Mouse (Mus musculus) forebrain, postnatal 0 days (tissue): ENCODE data around the gene Spata31d1d. TPM values are rescaled to one million over a fixed set of nuclear protein-coding genes. Genes with fewer than 3 reads are reported as not detected.
A peak's percentile ranks its signal among the peaks of the same experiment; 100 is the strongest.
"Not testable (repeated sequence)": the region's sequence is repeated elsewhere in the genome, so short reads cannot be mapped to it uniquely, and the experiment has no call there.

Experiments
- ATAC-seq: fragments of 200-750 bp; cut with Nextera tagmentation; 2 replicates; pipeline ENCODE4 v1.8.0; 2017; ENCODE audit warnings: mild to moderate bottlenecking, moderate library complexity
- DNase-seq: peaks from one replicate; pipeline ENCODE4 v3.0.0-alpha.2; 2015
- H3K27ac ChIP-seq: fragments of 300-500 bp; sonication (generic); 2 replicates; pipeline ENCODE4 v1.5.1; 2014; ENCODE audit warnings: low read depth, mild to moderate bottlenecking, antibody characterized with exemption, low read length, moderate library complexity, mixed read lengths
- H3K27me3 ChIP-seq: fragments of 300-500 bp; sonication (generic); 2 replicates; pipeline ENCODE4 v1.6.1; 2014; ENCODE audit warnings: mild to moderate bottlenecking, low read length, mixed read lengths; ENCODE audit not compliant: insufficient read depth
- H3K36me3 ChIP-seq: fragments of 300-500 bp; sonication (generic); 2 replicates; pipeline ENCODE4 v1.6.1; 2014; ENCODE audit warnings: mild to moderate bottlenecking, moderate library complexity; ENCODE audit not compliant: insufficient read depth
- H3K4me1 ChIP-seq: fragments of 300-500 bp; sonication (generic); 2 replicates; pipeline ENCODE4 v1.6.1; 2014; ENCODE audit warnings: antibody characterized with exemption; ENCODE audit not compliant: insufficient read depth
- H3K4me2 ChIP-seq: fragments of 300-500 bp; sonication (generic); 2 replicates; pipeline ENCODE4 v1.6.1; 2014; ENCODE audit warnings: low read depth, mild to moderate bottlenecking, moderate library complexity
- H3K4me3 ChIP-seq: fragments of 300-500 bp; sonication (generic); 2 replicates; pipeline ENCODE4 v1.5.1; 2014; ENCODE audit warnings: low read depth, low read length, mixed read lengths
- H3K9ac ChIP-seq: fragments of 300-500 bp; sonication (generic); 2 replicates; pipeline ENCODE4 v1.6.1; 2014; ENCODE audit warnings: mild to moderate bottlenecking
- H3K9me3 ChIP-seq: fragments of 300-500 bp; sonication (generic); 2 replicates; pipeline ENCODE4 v1.6.1; 2016; ENCODE audit warnings: low read length
- CTCF ChIP-seq: sonication (generic); IDR thresholded peaks from 2 replicates; pipeline ENCODE4 v1.5.1; 2016; ENCODE audit warnings: antibody characterized with exemption, control low read depth, low read depth
- WGBS: fragments of 180-500 bp; shearing (Covaris S2); extraction: QIAGEN DNeasy Blood & Tissue Kit; methylation state at CpG from one replicate; pipeline ENCODE4 v1.1.7; 2014; 5-methylcytosine and 5-hydroxymethylcytosine counted together
- polyA plus RNA-seq: library from polyadenylated mRNA; unstranded; fragments of >200 nt; fragmentation: Nextera tagmentation; extraction: Ambion mirVana; gene quantifications from 2 replicates; pipeline ENCODE4 v1.2.1, GENCODE M21; 2015
- total RNA-seq: library from RNA; depleted of rRNA; stranded (reverse); fragments of >200 nt; gene quantifications from 2 replicates; pipeline ENCODE4 v1.2.3, GENCODE M21; 2014

Gene Spata31d1d
- total and polyA plus RNA-seq, 2 experiments from 2014 or later, result not detected

DNA sequence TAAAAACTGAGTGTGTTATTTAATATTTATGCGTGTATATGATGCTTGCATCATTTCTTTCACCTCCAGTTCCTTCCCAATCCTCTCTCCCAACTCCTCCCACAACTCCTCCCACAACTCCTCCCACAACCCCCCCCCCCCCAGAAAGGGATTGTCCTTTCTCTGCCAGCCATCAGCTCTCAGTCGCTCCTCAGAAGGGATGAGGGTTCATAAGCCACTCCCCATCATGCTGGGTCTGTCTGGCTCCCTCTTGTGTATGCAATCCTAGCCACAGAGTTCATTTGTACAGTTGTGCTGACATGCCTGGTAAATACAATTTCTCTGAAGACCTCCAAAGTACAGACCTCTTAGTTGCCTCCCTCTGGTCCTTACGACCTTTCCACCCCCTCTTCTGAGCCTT, 3.6 kb upstream of the Spata31d1d start:
- Histone ChIP-seq H3K36me3 (no peaks in the 10 kb centered on the region), H3K9ac (no peak overlapping the region), H3K9me3 (no peaks in the 10 kb centered on the region), H3K4me1 (no peaks in the 10 kb centered on the region), H3K27me3 (no peaks in the 10 kb centered on the region), H3K4me2 (no peak overlapping the region), H3K27ac (no peak overlapping the region), H3K4me3 (no peak overlapping the region)
- ATAC-seq (peak; percentile 77), DNase-seq (no peak)
- TF ChIP-seq CTCF, result peak; percentile 33
- 17% methylated on average over 3 of the region's 3 CpGs for WGBS

DNA sequence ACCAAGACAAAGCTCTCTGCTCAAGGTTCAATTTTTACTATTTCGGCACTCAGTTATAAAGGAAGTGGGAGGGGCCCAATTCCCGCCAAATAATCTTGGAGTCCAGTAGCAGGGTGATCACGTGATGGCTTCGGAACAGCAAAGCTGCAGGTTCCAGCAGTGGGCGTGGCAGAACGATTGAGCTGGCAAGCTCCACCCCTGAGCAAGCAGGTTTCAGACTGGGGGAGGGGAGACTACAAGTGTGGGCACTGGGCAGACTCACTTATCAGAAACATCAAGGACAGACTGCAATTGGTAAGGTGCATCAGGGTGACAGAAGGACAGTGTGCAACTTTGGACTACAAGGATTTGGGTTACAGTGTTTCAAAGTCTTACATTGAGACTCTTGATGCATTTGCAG, 2.8 kb upstream of the Spata31d1d start:
- not testable (repeated sequence) for H3K4me3 ChIP-seq, H3K4me2 ChIP-seq, H3K9me3 ChIP-seq, H3K4me1 ChIP-seq, H3K27me3 ChIP-seq, H3K27ac ChIP-seq, DNase-seq, ATAC-seq, H3K9ac ChIP-seq, H3K36me3 ChIP-seq
- WGBS, result 33% methylated on average over 6 of the region's 6 CpGs

DNA sequence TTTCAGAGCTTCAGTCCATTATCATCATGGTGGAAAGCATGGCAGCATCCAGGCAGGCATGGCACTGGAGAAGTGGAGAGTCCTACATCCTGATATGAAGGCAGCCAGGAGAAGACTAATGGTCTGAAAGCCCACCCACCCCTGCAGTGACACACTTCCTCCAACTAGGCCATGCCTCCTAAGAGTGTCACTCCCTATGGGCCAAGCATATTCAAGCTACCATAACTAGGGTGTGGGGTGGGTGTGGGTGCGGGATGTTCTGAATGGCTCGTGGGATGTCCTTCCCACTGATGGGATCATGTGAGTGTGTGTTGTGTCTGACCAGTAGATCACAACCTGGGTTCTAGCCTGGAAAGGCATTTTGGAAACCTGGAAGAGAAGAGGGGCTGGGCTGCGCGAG, 2.4 kb upstream of the Spata31d1d start:
- no peaks in the 10 kb centered on the region for H3K36me3 ChIP-seq
- H3K27me3 ChIP-seq, result no peaks in the 10 kb centered on the region
- no peak for DNase-seq
- no peak overlapping the region for H3K9ac ChIP-seq
- H3K4me3 ChIP-seq, result no peak overlapping the region
- H3K9me3 ChIP-seq, result no peaks in the 10 kb centered on the region
- H3K4me2 ChIP-seq, result no peak overlapping the region
- TF ChIP-seq CTCF, result no peak
- ATAC-seq, result no peak
- WGBS, result 89% methylated on average over 2 of the region's 4 CpGs
- no peaks in the 10 kb centered on the region for H3K4me1 ChIP-seq
- no peak overlapping the region for H3K27ac ChIP-seq

DNA sequence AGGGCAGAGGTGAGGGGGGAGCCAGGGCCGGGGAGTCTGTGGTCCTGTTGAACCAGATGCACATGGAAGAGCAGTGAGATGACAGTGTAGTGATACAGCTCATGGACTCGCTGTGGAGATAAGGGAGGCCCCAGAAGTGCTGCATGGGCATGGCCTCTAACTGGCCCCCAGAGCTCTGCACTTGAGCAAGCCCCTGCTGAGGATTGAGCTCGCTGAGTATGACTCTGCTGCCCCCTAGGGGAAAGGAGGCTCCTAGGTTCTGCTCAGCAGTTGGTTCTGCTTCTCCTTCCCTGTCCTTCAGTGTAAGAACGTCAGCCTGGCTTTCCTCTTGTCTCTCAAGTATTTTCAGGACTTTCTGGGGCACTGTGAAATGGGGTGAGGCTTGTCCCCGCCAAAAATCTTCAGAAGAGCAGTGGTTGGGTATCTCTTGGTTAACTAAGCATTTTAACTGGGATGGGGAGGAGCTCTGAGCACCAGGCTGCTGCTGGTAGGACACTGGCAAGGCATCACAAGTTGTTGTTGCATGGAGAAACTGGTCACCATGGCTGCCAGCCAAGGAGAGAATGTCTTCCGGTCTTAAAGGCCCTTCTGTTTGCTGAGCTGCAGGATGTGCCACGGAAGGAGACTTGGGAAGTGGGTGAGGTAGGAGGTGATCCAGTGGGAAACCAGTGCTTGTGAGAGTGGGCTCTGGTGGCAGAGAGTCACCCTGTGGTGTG, 3.0 kb downstream of the Spata31d1d start:
- H3K9ac ChIP-seq, result no peak overlapping the region
- H3K4me1 ChIP-seq, result no peaks in the 10 kb centered on the region
- peak; percentile 94 for TF ChIP-seq CTCF
- no peaks in the 10 kb centered on the region for H3K27me3 ChIP-seq
- no peaks in the 10 kb centered on the region for H3K36me3 ChIP-seq
- DNase-seq, result peak; percentile 89
- ATAC-seq, result peak; percentile 95
- H3K27ac ChIP-seq, result no peak overlapping the region
- no peak overlapping the region for H3K4me2 ChIP-seq
- no peaks in the 10 kb centered on the region for H3K9me3 ChIP-seq
- H3K4me3 ChIP-seq, result no peak overlapping the region
- 26% methylated on average over 7 of the region's 7 CpGs for WGBS

DNA sequence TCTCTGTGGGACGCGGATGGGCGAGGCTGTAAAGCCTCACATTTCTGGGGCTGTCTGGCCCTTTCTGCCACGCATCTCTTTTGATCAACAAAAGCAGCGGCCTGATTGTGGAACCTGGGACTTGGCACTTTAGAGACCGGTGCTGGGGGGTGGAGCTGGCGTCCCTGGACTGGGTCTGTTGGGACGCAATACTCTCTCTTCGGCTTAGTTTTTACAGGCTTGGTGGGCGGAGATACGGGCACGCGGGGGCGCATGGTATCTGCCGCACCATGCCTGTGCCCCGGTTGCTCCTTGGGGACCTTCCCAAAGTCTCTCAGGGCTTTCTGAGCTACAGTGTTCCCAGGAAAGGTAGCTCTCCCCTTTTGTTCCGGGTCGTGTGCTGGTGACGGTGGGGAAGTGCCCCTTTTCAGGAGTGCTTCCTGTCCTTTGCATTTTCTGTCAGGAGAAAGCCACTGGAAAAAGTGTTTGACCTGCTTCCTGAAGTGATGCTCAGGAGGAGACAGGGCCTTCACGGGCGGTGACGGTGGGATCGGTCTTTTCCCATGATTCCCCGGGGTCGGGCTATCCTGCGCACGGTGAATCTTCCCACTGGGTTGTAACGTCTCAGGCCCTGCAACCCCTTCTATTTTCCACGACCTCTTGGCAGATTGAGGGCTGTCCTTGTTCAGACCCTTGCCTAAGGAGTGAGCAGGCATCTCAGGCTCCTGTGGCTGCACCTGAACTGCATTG, 5.2 kb downstream of the Spata31d1d start:
- no peaks in the 10 kb centered on the region for H3K9me3 ChIP-seq
- ATAC-seq (0 out of 2 replicates have a peak, but pooled peaks have one; percentile 9), DNase-seq (no peak)
- H3K4me1 ChIP-seq, result no peaks in the 10 kb centered on the region
- H3K9ac ChIP-seq, result 0 out of 2 replicates have a peak overlapping the region, but pooled peaks have one; percentile 4
- no peak overlapping the region for H3K27ac ChIP-seq
- 39% methylated on average over 29 of the region's 29 CpGs for WGBS
- no peaks in the 10 kb centered on the region for H3K36me3 ChIP-seq
- no peaks in the 10 kb centered on the region for H3K27me3 ChIP-seq
- no peak for TF ChIP-seq CTCF
- H3K4me3 ChIP-seq, result no peak overlapping the region
- H3K4me2 ChIP-seq, result peak overlapping the region; percentile 36

DNA sequence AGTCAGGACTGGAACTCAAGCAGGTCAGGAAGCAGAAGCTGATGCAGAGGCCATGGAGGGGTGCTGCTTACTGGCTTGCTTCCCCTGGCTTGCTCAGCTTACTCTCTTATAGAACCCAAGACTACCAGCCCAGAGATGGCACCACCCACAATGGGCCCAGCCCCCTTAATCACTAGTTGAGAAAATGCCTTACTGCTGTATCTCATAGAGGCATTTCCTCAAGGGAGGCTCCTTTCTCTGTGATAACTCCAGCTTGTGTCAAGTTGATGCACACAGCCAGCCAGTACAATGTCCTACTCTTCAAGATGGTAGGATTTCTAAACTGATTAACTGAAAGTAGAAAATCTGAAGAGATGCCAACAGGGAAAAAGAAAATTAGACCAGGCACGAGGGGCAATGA, 9.5 kb downstream of the Spata31d1d start:
- H3K9ac ChIP-seq, H3K4me1 ChIP-seq, H3K27me3 ChIP-seq, H3K36me3 ChIP-seq, H3K9me3 ChIP-seq, DNase-seq, H3K4me3 ChIP-seq, H3K4me2 ChIP-seq, ATAC-seq, H3K27ac ChIP-seq: not testable (repeated sequence)
- 82% methylated on average over 1 of the region's 1 CpGs for WGBS

DNA sequence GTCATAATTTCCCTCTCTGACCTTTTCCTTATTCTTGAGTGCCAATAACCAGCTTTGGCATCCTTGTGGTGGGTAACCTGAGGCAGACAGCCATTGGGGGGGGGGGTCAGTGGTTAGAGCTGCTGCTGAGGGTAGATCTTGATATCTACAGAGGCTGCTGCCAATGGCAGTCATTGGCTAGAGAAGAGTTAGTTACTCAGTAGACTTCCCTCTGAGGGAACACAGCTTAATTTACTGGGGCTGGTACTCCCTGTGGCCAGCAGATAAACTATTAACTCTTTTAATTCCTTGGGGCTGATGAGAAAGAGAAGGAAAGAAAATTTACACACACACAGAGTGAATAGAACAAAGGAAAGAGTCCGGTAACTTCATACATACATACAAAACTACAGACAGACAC, 12.1 kb downstream of the Spata31d1d start:
- no peaks in the 10 kb centered on the region for H3K4me1 ChIP-seq
- no peak overlapping the region for H3K9ac ChIP-seq
- no peak for TF ChIP-seq CTCF
- no peak for DNase-seq
- no peak for ATAC-seq
- no peak overlapping the region for H3K27ac ChIP-seq
- H3K9me3 ChIP-seq, result no peaks in the 10 kb centered on the region
- 65% methylated on average over 1 of the region's 1 CpGs for WGBS
- no peaks in the 10 kb centered on the region for H3K27me3 ChIP-seq
- no peak overlapping the region for H3K4me3 ChIP-seq
- H3K36me3 ChIP-seq, result no peaks in the 10 kb centered on the region
- H3K4me2 ChIP-seq, result no peak overlapping the region

DNA sequence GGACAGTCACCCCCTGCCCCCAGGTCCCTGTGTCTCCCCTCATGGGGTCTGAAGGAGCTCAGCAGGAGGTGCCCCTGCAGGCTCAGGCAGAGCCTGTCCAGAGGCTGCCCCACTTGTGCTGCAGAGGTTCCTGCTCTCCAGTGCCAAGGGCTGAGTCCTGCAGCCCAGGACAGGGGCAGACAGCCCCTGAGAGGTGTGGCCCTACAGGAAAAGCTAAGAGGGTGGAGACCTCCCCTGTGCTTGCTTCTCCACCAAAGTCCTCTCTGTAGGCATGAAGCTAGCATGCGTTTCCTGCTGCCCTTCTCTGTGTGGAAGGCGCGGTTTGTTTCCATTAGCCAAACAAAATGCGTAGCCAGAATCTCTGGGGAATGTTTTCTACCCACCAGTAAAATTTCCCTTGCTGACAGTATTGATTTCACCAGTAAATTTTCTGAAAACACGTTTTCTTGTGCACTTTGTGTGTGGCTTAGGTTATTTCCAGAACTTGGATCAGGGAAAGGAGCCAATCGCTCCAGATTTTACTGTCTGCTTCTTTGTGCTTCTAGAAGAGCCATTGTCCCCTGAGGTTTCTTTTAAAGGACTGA, 12.6 kb downstream of the Spata31d1d start:
- not testable (repeated sequence) for H3K4me1 ChIP-seq, H3K27me3 ChIP-seq, H3K9me3 ChIP-seq, DNase-seq, H3K4me3 ChIP-seq, ATAC-seq, H3K36me3 ChIP-seq, H3K27ac ChIP-seq, H3K9ac ChIP-seq, H3K4me2 ChIP-seq
- 51% methylated on average over 6 of the region's 6 CpGs for WGBS
